Mouse (Mus musculus) liver, embryonic 16.5 days (tissue): Measurements from ENCODE around the gene Plcb4. TPM values are rescaled to one million over a fixed set of nuclear protein-coding genes. Genes with fewer than 3 reads are reported as not detected.

ENCODE experiments used
- ATAC-seq: fragments of 200-750 bp; cut with Nextera tagmentation; 2 replicates; pipeline ENCODE4 v1.8.0; 2017; ENCODE audit warnings: low read depth, mild to moderate bottlenecking, moderate number of reproducible peaks, moderate library complexity
- H3K27ac ChIP-seq: fragments of 300-500 bp; sonication (generic); 2 replicates; pipeline ENCODE4 v1.5.1; 2014; ENCODE audit warnings: mild to moderate bottlenecking, low read length
- H3K27me3 ChIP-seq: fragments of 300-500 bp; sonication (generic); 2 replicates; pipeline ENCODE4 v1.6.1; 2014; ENCODE audit warnings: low read depth, low read length, mixed read lengths; ENCODE audit not compliant: control insufficient read depth, insufficient read depth
- H3K36me3 ChIP-seq: fragments of 300-500 bp; sonication (generic); 2 replicates; pipeline ENCODE4 v1.6.1; 2014; ENCODE audit warnings: mild to moderate bottlenecking; ENCODE audit not compliant: control insufficient read depth, insufficient read depth
- H3K4me1 ChIP-seq: fragments of 300-500 bp; sonication (generic); 2 replicates; pipeline ENCODE4 v1.6.1; 2014; ENCODE audit warnings: low read depth, low read length, mixed read lengths; ENCODE audit not compliant: control insufficient read depth
- H3K4me2 ChIP-seq: fragments of 300-500 bp; sonication (generic); 2 replicates; pipeline ENCODE4 v1.6.1; 2014; ENCODE audit warnings: low read depth, low read length, mixed read lengths
- H3K4me3 ChIP-seq: fragments of 300-500 bp; sonication (generic); 2 replicates; pipeline ENCODE4 v1.5.1; 2014; ENCODE audit warnings: low read depth, mild to moderate bottlenecking, low read length
- H3K9ac ChIP-seq: fragments of 300-500 bp; sonication (generic); 2 replicates; pipeline ENCODE4 v1.6.1; 2014; ENCODE audit warnings: low read depth, low read length
- H3K9me3 ChIP-seq: fragments of 300-500 bp; sonication (generic); replicated peaks from 2 replicates; pipeline ENCODE4 v1.6.1; 2016; ENCODE audit warnings: low read length; ENCODE audit not compliant: control insufficient read depth
- WGBS: fragments of 180-500 bp; shearing (Covaris S2); extraction: QIAGEN DNeasy Blood & Tissue Kit; methylation state at CpG from one replicate; pipeline ENCODE4 v1.1.7; 2014; ENCODE audit not compliant: insufficient replicate concordance; 5-methylcytosine and 5-hydroxymethylcytosine counted together
- polyA plus RNA-seq: library from polyadenylated mRNA; unstranded; fragments of >200 nt; fragmentation: Nextera tagmentation; extraction: Ambion mirVana; gene quantifications from 2 replicates; pipeline ENCODE4 v1.2.1, GENCODE M21; 2015

Plcb4 gene
- polyA plus RNA-seq, 1 experiment from 2014 or later = 2.3 TPM

GRCm38 (mm10) chr2:135680406-135681134 is 21.8 kb downstream of the Plcb4 start:
- WGBS = 66% methylated on average over 5 of the region's 5 CpGs
- no peak for ATAC-seq
- Histone ChIP-seq H3K27me3 (no peaks in the 10 kb centered on the region), H3K9me3 (no peaks in the 10 kb centered on the region), H3K36me3 (no peaks in the 10 kb centered on the region), H3K4me3 (no peak overlapping the region), H3K4me1 (no peaks in the 10 kb centered on the region; the same call in 1 of the 2 replicates), H3K4me2 (no peak overlapping the region), H3K9ac (no peak overlapping the region), H3K27ac (no peak overlapping the region)

DNA sequence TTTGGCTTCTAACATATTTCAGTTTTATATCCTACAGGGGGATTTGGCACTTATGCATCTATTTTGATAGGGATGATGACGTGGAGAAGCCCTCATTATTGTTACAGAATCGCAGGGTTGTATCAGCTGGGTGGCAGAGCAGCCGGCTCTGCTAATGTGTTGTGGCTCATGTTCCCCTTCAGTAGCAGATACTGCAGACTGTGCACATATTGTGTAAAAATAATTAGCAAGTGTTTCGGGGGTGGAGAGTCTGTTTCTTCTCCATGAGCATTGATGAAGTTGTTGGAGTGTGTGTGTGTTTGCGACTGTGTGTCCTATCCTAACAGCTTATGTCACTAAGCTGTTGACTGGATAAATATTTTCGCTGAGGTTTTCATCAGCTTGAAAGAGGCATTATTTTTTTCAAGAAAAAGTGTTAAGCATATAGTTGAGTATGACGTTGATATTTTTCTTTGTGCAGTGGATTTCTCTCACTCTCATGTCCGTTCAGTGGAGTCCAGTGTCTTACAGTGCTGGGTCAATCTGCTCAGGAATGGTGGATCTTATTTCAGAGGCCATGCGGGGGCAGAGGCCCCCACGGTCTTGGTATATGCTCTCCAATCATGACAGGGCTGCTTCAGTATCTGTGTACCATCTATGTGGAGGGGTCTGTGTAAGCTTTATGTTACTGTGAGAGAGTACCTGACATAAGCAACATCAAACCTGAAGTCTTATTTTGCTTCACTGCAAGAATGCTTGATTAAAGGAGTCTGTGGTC is 25.1 kb downstream of the Plcb4 start:
- H3K27ac ChIP-seq = no peak overlapping the region
- WGBS = 60% methylated on average over 10 of the region's 10 CpGs
- no peaks in the 10 kb centered on the region for H3K27me3 ChIP-seq
- no peak for ATAC-seq
- no peaks in the 10 kb centered on the region for H3K36me3 ChIP-seq
- no peaks in the 10 kb centered on the region for H3K9me3 ChIP-seq
- H3K4me3 ChIP-seq = no peak overlapping the region
- H3K4me1 ChIP-seq = no peaks in the 10 kb centered on the region; the same call in 1 of the 2 replicates
- H3K9ac ChIP-seq = no peak overlapping the region
- H3K4me2 ChIP-seq = no peak overlapping the region

- Histone ChIP-seq H3K4me1 (no peaks in the 10 kb centered on the region), H3K27me3 (no peaks in the 10 kb centered on the region), H3K27ac (no peak overlapping the region), H3K4me3 (no peak overlapping the region), H3K9ac (no peak overlapping the region), H3K9me3 (no peaks in the 10 kb centered on the region), H3K36me3 (no peaks in the 10 kb centered on the region), H3K4me2 (no peak overlapping the region)
- ATAC-seq = no peak
- WGBS = 72% methylated on average over 4 of the region's 4 CpGs
Measured at GRCm38 (mm10) chr2:135686692-135687091, 27.9 kb downstream of the Plcb4 start.

- H3K36me3 ChIP-seq = no peaks in the 10 kb centered on the region
- 77% methylated on average over 5 of the region's 5 CpGs for WGBS
- H3K4me3 ChIP-seq = no peak overlapping the region
- H3K9me3 ChIP-seq = no peaks in the 10 kb centered on the region
- no peaks in the 10 kb centered on the region for H3K4me1 ChIP-seq
- H3K9ac ChIP-seq = no peak overlapping the region
- no peak for ATAC-seq
- H3K4me2 ChIP-seq = no peak overlapping the region
- H3K27ac ChIP-seq = no peak overlapping the region
- no peaks in the 10 kb centered on the region for H3K27me3 ChIP-seq
Measured at GRCm38 (mm10) chr2:135687585-135687984, 28.8 kb downstream of the Plcb4 start.

DNA sequence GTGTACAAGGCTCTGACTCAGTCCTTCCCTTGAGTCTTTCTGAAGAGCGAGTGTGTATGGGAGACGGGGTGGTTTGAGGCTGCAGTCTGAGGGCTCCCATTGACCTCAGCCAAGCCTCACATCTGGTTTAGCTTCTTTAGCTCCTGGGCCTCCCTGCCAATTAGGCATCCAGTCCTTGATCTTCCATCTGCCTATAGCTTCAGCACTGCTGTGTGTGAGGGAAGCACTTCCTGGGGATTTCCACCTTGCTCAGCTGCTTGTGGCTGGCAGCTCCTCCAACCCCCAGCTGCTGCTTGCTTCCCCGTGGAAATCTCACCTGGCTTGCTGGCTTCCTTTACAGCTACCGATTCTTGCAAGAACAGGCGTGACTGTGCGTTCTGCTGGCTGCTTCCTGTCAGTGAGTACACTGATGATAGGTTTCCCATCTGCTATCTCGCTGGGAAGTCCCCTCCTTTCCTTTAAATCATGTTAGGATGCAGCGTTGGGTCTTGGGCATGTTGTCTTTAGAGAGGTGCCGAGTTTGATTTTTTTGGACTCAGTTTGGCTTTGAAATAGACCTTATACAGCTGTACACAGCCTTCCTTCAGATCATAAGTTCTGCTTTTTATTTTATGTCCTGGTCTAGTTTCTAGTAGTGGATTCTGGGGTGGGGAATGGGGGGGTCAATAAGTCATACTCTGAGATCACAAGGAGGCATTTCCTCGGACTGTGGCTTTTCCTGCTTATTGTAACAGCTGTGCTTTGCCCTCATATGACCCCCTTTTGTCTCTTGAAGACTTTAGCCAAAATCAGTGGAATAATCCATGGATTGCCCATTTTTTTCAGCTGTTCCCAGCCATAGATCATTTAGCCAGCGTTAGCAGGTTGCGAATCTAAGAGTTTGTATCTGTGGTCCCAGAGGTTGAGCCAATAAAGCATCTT is 34.0 kb downstream of the Plcb4 start:
- ATAC-seq = 0 out of 2 replicates have a peak, but pooled peaks have one; percentile 11
- Histone ChIP-seq H3K27me3 (no peaks in the 10 kb centered on the region), H3K9ac (no peak overlapping the region), H3K4me3 (no peak overlapping the region), H3K27ac (no peak overlapping the region), H3K4me1 (no peaks in the 10 kb centered on the region), H3K36me3 (no peaks in the 10 kb centered on the region), H3K9me3 (no peaks in the 10 kb centered on the region), H3K4me2 (no peak overlapping the region)
- WGBS = 43% methylated on average over 12 of the region's 12 CpGs

DNA sequence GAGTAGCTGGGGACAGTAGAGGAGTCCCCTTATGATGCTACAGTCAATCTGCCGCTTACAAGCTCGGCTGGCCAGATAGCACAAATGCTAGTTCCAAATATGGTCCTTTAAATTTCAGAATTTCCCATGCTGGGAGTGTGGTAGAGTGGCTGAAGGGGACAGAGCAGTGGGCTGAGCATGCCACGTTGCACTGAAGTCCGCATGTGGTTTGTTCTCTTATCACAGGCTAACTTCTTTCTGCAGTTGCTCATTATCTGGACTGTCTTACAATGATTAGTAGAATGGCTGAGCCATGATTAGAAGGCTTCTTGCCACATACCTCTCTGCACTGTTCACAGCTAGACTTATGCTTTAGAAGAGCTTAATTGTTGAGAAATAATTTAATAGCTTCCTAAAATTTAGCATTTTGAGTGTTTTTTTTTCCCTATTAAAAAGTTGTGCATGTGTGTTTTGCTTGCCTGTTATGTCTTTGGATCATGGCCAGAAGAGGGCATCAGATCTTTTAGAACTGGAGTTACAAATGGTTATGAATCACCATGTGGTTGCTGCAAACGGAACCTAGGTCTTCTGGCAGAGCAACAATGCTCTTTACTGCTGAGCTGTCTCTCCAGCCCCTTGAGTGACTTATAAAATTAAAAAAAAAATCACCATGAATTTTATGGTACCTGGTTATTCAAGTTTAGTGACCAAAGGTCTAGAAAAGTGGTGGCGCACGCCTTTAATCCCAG is 42.0 kb downstream of the Plcb4 start:
- H3K4me3 ChIP-seq = no peak overlapping the region
- H3K36me3 ChIP-seq = no peaks in the 10 kb centered on the region
- no peaks in the 10 kb centered on the region for H3K27me3 ChIP-seq
- 0 out of 2 replicates have a peak, but pooled peaks cover 2% of the 10 kb centered on the region for H3K4me1 ChIP-seq
- 46% methylated on average over 7 of the region's 7 CpGs for WGBS
- no peak overlapping the region for H3K4me2 ChIP-seq
- no peak overlapping the region for H3K9ac ChIP-seq
- ATAC-seq = peak; percentile 85
- no peak overlapping the region for H3K27ac ChIP-seq
- no peaks in the 10 kb centered on the region for H3K9me3 ChIP-seq

DNA sequence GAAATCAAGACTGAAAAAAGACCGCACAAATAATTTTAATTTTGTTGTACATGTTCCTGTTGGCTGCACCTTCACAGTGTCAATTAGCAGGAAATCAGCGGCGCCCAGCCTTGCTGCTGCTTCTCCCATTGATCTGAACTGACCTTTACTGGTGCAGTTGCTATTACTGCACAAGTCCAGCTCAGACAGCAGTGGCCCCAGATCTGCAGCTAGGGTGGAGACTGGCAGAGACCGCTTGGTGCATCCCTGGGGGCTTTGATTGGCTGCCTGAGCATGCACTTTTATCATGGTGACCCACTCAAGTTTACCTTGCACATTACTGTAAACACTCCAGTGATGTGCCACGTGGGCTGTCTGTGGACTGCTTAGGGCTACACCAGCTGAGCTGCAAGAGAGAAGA is 45.9 kb downstream of the Plcb4 start:
- ATAC-seq = no peak
- H3K4me1 ChIP-seq = 0 out of 2 replicates have a peak, but pooled peaks cover 2% of the 10 kb centered on the region
- H3K27me3 ChIP-seq = no peaks in the 10 kb centered on the region
- H3K4me2 ChIP-seq = no peak overlapping the region
- no peak overlapping the region for H3K27ac ChIP-seq
- no peak overlapping the region for H3K9ac ChIP-seq
- no peaks in the 10 kb centered on the region for H3K36me3 ChIP-seq
- H3K4me3 ChIP-seq = no peak overlapping the region
- no peaks in the 10 kb centered on the region for H3K9me3 ChIP-seq
- WGBS = 73% methylated on average over 5 of the region's 5 CpGs

DNA sequence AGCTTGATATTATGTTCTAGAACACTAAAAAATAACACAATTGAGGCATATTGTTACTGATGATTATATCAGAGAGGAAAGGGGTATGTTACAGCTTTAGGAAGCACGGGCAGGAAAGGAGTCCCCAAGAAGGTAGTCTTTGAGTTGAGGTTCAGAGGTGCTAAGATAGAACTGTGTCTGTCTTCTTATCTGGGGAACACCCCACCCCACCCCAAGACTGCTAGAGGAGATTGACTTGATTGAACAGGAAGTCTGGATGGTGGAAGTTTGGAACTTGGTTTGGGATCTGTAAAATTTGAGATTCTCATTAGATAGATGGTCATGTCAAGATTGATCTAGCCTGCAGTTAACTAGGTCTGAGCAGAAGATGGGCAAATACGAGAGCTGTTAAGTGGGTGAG is 48.5 kb downstream of the Plcb4 start:
- no peak overlapping the region for H3K27ac ChIP-seq
- H3K4me1 ChIP-seq = no peaks in the 10 kb centered on the region
- no peak overlapping the region for H3K4me3 ChIP-seq
- H3K27me3 ChIP-seq = no peaks in the 10 kb centered on the region
- H3K4me2 ChIP-seq = no peak overlapping the region
- WGBS = 57% methylated on average over 2 of the region's 2 CpGs
- ATAC-seq = no peak
- H3K36me3 ChIP-seq = no peaks in the 10 kb centered on the region
- H3K9me3 ChIP-seq = no peaks in the 10 kb centered on the region
- H3K9ac ChIP-seq = no peak overlapping the region
